Mouse (Mus musculus) forebrain, embryonic 10.5 days (tissue): ENCODE results near the gene Habp2. TPM values are rescaled to one million over a fixed set of nuclear protein-coding genes. Genes with fewer than 3 reads are reported as not detected.

ENCODE experiments used
- DNase-seq: peaks from one replicate; pipeline ENCODE4 v3.0.0-alpha.2; 2017; ENCODE audit warnings: low spot score; ENCODE audit errors: extremely low spot score
- H3K27ac ChIP-seq: fragments of 300-500 bp; sonication (generic); 2 replicates; pipeline ENCODE4 v1.5.1; 2016; ENCODE audit warnings: mild to moderate bottlenecking
- H3K27me3 ChIP-seq: fragments of 300-500 bp; sonication (generic); 2 replicates; pipeline ENCODE4 v1.6.1; 2016; ENCODE audit warnings: mild to moderate bottlenecking; ENCODE audit not compliant: poor library complexity, severe bottlenecking
- H3K36me3 ChIP-seq: fragments of 300-500 bp; sonication (generic); replicated peaks from 2 replicates; pipeline ENCODE4 v1.6.1; 2016; ENCODE audit warnings: mild to moderate bottlenecking, moderate library complexity
- H3K4me1 ChIP-seq: fragments of 300-500 bp; sonication (generic); 2 replicates; pipeline ENCODE4 v1.6.1; 2016
- H3K4me3 ChIP-seq: fragments of 300-500 bp; sonication (generic); 2 replicates; pipeline ENCODE4 v1.5.1; 2016; ENCODE audit warnings: mild to moderate bottlenecking, moderate library complexity
- H3K9me3 ChIP-seq: fragments of 300-500 bp; sonication (generic); 2 replicates; pipeline ENCODE4 v1.6.1; 2016; ENCODE audit warnings: mild to moderate bottlenecking, moderate library complexity
- WGBS: fragments of 180-500 bp; shearing (Covaris S2); methylation state at CpG from one replicate; pipeline ENCODE4 v1.1.7; 2016; 5-methylcytosine and 5-hydroxymethylcytosine counted together
- polyA plus RNA-seq: library from polyadenylated mRNA; unstranded; fragments of >200 nt; fragmentation: Nextera tagmentation; extraction: Ambion mirVana; gene quantifications from 2 replicates; pipeline ENCODE4 v1.2.1, GENCODE M21; 2016

Habp2 gene
- polyA plus RNA-seq, 1 experiment from 2014 or later = not detected

DNA sequence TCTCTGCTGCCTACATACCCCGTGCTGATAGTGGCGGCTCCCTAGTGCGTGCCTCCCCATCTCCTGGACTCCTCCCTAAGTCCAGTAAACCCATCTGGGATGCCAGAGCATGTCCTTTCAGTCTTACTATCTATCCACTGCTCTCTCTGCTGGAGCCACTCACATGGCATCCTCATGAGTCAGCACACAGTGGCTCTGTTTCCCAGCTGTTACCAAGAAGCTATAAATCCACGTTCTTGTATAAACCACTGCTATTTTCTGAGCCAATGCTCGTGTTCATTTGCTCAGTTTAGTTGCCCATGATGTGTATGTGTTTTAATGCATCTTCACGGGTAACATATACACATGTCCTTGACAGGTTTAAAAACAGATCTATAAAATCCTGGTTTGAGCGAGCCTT, 80.8 kb downstream of the Habp2 start:
- peaks cover 23% of the 10 kb centered on the region for H3K4me1 ChIP-seq
- DNase-seq = no peak
- H3K9me3 ChIP-seq = no peaks in the 10 kb centered on the region
- no peaks in the 10 kb centered on the region for H3K27me3 ChIP-seq
- H3K4me3 ChIP-seq = no peak overlapping the region
- H3K27ac ChIP-seq = no peak overlapping the region
- H3K36me3 ChIP-seq = no peaks in the 10 kb centered on the region
- WGBS = 90% methylated on average over 7 of the region's 7 CpGs

DNA sequence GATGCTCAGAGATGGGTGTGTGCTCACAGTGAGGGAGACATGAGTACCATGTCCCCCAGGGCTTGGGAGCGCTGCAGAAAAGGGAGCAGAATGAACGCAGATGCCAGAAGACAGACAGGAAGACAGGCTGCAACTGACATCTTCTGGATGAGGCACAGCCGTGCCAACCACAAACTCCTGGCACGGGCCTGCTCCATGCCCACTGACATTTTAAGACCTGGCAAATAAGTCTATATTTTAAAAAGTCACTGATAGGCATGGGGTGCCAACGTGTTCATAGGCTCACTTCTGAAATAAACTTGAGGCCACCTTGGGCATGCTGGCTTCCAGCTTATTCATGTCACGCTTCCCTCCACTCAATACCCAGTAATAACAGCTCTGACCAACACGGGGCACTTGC, 82.0 kb downstream of the Habp2 start:
- WGBS = 91% methylated on average over 7 of the region's 7 CpGs
- H3K36me3 ChIP-seq = no peaks in the 10 kb centered on the region
- no peak overlapping the region for H3K4me3 ChIP-seq
- H3K27me3 ChIP-seq = no peaks in the 10 kb centered on the region
- H3K9me3 ChIP-seq = no peaks in the 10 kb centered on the region
- H3K4me1 ChIP-seq = peaks cover 19% of the 10 kb centered on the region
- no peak overlapping the region for H3K27ac ChIP-seq
- no peak for DNase-seq

Other genes with a start within 250 kb of the Habp2 start
- 0.10 and 0.15 TPM in 2 replicates for gene Nrap, start 102.9 kb downstream of the Habp2 start, polyA plus RNA-seq
- 15.8 and 16.2 TPM in 2 replicates for gene Casp7, start 110.0 kb downstream of the Habp2 start, polyA plus RNA-seq
- 0.11 and 0.15 TPM in 2 replicates for gene Plekhs1, start 174.5 kb downstream of the Habp2 start, polyA plus RNA-seq